Mouse (Mus musculus) adrenal gland, adult 18-20 months (tissue): ENCODE measurements around the gene Kmt2a. TPM values are rescaled to one million over a fixed set of nuclear protein-coding genes. Genes with fewer than 3 reads are reported as not detected.
A peak's percentile ranks its signal among the peaks of the same experiment; 100 is the strongest.

Experiments used
- DNase-seq, 2 experiments: peaks; one replicate each; pipeline ENCODE4 v3.0.0; 2021 to 2022; ENCODE audit warnings: low spot score in 2 of 2
- total RNA-seq, 2 experiments: library from RNA; stranded (reverse); gene quantifications; 1 replicate in 1 of 2; 2 replicates in 1 of 2; pipeline ENCODE4 v1.2.3; 2021

Kmt2a gene
- total RNA-seq, 2 experiments from 2014 or later, result 27.2 to 32.1 TPM

DNA sequence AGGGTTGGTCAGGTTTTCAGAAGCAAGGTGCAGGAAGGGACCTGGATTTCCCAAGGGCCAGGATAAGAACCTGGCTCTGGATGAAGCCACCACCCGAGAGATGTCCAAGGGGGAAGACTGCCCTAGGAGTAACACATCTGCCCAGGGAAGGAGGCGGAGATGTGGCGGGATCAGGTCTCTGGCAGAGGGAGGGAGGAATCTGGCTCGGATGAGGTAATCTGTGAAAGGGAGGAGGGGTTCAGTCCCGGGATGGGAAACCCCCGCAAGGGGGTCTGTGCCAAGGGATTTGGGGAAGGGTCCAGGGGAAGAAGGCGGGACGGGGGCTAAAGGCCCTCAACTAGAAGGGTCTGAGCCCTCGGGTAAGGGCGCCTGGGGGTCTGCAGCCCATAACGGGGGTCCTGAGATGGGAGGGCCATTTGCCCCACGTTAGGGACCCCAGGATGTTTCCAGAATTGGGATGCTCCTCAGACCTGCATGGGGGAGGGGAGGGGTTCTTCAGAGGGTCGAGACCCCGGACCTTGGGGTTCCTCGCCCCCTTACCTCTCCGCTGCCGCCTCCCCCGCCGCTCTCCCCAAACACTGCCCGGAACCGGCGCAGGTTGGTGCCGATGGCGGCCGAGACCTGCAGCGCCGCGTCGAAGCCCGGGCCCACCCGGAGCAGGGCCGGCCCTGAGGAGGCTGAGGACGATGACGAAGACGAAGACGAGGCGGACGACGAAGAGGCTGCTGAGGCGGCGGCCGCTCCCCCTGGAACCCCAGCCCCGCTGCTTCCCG is 601 bp downstream of the Kmt2a start:
- DNase-seq, result peak; percentile 28 to 30

DNA sequence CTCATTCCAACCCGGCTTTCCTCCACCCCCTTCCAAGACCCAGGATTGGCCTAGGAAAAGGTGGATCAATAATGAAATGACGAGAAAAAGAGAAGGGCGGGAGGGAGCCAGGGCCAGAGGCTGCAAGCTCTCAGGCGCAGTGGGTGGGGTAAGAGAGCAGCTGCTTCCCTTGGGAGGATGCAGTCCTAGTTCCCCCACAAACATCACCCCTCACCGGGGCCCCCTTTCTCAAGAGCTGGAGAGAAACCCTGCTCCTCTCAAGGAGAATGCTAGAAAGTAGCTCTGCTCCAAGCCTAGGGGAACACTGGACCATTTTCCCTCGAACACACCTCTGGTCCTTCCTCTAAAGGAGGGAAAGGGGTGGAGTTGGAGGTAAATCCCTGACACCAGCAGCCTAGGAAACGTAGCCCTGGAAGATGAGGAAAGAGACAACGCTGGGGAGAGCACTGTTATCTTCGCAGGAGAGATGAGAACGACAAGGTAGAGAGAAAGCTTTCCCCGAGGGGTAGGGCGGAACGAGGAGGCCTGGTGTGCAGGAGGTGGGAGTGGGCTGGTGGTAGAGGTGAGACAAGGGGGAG is 1.3 kb downstream of the Kmt2a start:
- no peak for DNase-seq

DNA sequence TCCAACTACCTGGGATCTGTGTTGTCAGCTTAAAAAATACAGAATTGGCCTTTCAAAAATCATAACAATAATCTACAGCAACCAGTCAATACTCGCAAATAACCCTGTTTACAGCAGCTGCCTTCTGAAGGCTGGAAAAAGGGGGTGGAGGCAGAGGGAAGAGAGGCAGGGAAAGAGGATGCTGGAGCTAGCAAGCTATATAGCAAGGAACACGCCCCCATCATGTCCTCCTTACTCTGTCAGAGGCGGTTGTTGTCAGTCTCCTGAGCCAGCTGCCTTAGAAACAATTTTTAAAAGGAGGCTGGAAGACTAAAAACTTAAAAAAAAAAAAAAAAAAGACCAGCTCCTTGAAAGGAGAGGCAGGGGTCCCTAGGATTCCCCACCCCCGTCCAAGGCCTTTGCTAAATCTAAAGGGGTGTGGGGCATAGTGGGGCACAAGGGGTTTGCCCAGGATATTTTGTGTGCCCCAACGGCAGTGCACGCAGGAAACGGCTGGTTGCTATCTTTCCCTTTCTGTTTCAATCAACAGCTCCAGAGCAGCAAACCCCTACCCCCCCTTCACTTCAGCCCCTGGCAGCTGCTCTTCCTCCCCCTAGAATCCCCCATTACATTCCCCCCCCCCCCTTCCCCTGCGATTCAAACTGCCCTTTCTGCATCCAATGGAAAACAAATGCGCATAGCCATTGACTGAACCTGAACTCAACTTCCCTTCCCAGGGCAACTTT is 2.2 kb downstream of the Kmt2a start:
- DNase-seq, result no peak

DNA sequence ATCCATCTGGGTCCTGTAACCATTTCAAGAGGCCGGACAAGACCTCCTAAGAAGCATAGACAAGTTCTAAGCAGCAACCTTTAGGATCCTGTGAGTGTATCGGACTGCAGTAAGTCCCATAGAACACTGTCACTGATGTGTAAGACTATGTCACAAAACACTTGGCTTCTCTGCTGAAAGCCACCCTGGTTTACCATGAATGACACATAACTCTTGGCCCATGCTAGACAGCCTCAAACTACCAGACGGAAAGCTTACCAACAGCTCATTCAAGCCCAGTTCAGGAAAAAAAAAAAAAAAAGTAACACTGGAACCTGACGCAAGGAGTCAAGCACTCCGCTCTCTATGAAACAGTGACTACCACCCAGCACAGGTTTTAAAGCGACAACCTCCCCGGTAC is 3.4 kb downstream of the Kmt2a start:
- DNase-seq, result no peak

DNA sequence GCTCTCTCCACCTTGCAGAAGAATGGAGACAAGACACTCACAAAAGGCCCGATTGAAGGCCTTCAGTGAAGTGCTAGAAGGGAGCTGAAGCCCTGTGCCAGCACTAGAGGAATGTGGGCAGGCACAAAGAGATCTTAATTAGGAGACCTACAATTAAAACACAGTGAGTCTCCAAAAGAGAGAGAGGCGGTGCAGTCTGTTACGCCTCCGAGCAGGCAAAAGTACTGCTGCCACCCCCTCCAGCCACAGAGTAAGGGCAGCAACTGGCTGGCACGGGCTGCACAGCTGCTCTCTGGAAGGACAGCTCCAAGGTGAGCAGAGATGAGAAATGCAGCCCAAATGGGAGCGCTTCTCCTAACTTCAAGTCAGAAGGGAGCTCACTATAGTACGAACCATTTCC is 5.6 kb downstream of the Kmt2a start:
- peak; percentile 28 to 45 for DNase-seq

DNA sequence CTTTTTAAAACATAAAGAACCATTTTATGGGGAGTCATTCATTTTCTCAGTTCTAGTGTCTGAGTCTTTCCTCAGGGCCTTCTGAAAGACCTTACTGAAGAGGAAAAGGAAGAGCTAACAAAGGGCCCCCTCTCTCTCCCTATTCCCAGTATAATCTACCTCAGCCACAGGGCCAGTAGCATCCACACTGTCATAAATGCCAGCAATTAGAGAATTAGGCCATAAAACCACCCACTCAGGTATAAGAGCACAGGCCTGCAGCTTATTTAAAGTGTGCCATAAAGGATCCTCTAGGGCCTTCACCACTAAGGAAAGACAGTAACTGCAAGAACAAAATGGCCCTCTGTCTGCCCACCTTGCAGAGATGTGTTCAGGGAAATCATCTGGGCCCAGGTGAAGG is 6.9 kb downstream of the Kmt2a start:
- no peak for DNase-seq

DNA sequence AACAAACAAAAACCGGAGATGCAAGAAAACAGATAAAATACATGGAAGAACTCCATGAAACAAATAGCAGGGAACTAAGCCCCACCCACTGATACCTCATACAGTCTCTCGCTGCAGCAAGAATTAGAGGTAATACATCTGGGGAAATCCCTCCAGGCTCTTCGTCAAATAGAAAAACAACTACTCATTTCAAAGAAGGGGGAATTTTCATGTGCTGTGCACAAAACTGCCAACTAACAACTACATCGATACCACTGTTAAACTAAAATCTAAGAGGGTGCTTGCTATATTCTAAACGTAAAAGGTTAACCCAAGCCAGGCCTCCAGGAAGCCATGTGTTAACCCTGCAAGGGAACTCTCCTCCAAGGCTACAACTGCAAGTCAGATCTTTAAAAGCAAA is 7.4 kb downstream of the Kmt2a start:
- no peak for DNase-seq

DNA sequence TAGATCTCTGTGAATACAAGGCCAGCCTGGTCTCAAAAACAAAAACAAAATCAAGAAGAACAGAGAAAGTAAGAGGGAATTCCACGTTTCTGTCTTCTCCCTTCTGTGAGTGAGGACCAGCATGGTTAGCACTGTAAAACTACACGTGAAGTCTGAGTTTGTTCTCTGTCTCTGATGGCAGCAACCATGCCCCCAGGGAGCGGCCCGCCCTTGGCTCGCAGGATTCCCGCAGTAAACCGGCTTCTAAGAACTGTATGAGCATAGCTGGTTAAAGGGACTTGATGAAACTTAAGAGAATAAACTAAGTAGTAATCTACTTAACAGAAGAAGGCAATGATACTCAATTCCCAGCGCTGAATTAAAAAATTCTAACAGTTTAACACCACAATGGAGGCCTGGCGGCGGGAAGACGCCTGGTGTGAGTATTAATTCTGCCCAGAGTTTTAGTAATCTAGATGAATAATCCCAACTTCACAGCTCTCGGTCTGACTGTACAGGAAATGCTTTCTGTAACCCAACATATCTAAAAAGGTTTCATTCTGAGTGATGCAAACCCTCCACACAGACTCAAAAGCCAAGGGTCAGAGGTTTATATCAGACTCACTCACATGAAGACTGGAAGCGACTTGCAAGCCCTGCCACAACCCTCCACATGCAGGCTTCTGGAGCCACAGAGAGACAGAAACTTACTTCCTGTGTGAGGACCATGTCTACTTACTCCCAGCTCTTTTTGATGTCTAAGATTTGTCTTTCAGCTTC is 12.6 kb downstream of the Kmt2a start:
- no peak for DNase-seq

DNA sequence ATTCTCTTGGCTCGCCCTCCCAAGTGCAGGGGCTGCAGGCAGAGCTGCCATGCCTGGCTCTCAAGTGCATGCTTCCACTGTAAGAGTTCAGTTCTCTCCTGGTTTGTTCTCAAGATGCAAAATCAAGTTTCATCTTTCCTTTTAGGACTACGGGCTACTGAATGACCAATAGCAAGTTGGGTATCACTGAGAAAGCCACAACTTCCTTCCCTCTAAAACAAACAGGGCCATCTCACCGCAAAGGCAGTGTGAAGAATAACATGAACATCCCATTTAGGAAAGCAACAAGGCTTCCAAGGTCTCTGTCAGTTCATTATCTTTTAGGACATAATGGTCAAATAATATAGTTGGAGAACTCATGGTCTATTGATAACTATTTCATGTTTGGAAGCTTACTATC is 13.4 kb downstream of the Kmt2a start:
- DNase-seq, result no peak

DNA sequence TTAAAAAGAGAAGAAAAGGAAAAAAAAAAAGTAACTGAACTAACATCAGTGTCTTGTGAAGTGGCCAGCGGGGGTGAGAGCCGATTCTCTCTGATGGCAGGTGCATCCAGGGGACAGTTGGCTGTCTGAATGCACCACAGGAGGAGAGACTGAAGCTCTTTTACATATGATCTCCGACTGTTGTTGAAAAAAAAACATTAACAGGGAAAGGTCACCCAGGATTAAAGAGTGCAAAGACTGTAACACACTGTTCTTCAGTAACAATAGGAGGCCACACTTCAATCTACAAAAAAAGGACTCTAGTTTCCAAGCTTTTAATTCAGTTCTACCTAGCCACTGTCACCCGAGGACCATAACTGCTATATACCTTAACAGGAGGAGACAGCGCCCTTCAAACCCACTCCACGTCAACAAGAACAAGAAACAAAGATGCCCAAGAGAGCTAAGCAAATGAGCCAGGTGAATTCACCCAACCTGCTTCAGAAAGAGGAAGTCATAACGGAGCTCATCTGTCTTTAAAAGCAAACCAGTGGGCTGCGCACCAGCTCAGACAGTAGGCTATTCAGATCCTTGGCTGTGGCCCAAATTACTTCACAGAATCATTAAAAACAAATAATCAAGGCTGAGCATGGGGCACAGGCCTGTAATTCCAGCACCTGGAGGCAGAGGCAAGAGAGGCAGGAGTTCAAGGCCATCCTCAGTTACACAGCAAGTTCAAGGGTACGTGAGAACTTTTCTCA is 14.4 kb downstream of the Kmt2a start:
- no peak for DNase-seq

DNA sequence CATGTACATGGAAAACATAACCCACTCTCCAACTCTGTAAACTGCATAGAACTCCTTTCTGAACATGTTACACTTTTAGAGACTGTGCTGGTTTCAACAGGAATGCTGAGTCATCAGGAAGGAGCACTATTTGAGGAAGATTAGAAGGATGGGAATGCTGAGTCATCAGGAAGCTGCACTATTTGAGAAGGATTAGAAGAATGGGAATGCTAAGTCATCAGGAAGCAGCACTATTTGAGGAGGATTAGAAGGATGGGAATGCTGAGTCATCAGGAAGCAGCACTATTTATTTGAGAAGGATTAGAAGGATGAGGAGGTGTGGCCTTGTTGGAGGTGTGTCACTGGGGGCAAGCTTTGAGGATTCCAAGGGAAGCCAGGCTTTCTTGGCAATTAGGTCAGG is 20.0 kb downstream of the Kmt2a start:
- no peak for DNase-seq

DNA sequence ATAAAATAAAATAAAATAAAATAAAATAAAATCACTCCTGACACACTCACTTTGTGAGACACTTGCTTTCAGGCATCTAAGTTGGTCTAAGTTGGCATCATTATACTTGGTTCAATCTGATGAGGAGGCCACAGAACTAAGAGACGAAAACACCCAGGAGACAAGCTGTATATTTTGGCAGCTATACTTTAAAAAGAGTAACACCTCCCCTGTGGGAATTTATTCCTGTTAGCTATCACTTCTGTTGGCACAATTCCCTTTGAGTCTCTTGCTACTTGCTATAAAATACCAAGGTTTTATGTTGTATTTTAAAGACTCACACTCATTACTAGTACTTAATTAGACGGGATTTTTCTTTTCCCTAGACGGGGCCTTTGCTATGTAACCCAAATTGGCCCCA is 22.4 kb downstream of the Kmt2a start:
- no peak for DNase-seq

DNA sequence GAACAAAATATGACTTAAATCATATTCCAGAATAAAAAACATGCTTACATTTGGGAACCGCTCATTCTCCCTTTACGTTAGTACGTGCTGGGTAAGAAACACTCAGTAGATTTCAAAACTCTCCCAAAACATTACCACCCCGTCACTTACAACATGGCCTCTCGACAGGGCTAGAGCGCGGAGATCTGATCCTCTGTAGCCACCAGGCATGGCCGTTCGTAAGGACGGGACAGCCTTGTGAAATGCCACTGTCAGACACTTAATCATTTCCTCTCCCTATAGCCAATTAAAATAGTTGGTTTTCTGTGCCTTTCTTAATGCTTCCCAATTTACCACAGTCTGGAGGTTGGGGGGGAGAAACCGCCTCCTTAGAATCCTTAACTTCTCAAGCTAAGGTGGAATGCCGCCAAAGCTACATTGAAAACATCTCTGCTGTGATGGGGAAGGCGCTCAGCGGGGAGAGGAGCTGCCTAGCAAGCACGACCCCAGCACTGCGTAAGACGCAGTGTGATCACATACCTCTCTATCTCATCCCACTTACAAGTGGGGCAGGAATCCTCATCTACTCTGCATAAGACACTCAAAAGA is 23.6 kb downstream of the Kmt2a start:
- DNase-seq, result no peak

DNA sequence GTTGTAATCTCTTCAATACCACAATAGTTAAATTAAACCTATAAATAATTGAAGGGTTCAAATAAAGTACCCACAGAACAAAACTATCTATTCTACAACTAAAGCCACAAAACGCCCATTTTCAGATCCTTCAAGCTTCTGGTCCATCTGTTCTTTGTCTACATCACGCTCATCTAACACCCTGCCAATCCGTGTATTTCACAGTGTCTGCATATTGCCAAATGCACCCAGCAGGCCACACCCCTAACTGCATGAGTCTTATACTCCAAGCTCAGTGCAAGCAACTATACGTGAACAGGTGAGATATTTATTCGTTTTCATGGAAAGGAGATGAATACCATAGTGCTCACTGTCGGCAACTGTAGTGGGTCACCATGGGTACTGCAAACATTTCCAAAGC is 25.9 kb downstream of the Kmt2a start:
- no peak for DNase-seq

DNA sequence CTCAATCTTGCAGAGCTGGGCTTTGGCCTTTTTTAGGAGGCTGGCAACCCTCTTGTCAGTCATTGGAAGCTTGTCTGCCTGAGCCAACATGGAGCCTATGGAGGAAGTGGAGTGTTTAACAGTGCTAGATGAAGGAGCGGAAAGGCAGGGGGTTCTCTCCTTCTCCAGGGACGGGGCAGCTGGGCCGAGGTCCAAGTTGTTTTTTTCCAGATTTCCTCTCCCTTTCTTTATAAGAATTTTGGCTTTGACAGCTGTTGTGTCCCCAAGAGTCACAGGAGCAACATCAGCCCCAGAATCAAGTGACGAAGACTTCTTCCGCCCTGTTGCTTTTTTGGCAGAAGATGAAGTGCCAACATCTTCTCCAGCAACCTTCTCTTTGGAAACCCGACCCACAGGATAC is 33.6 kb downstream of the Kmt2a start:
- DNase-seq, result no peak

DNA sequence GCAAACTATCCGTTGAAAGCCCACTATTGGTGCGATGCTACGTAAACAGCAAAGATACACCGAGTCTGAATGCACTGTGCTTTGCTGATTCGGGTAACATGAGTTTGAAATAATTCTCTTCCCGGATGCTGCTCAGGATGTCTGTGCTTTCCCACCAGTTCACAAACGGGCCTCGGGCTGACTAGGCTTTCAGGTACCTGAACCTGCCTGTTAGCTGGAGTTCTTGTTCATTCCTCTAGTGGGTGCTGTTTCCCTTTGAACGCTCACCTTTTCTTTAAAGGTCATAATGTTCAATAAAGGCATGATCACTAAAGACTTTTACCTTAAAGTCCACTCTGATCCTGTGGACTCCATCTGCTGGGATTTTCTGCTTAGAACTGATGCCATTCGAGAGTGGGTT is 39.9 kb downstream of the Kmt2a start:
- no peak for DNase-seq

DNA sequence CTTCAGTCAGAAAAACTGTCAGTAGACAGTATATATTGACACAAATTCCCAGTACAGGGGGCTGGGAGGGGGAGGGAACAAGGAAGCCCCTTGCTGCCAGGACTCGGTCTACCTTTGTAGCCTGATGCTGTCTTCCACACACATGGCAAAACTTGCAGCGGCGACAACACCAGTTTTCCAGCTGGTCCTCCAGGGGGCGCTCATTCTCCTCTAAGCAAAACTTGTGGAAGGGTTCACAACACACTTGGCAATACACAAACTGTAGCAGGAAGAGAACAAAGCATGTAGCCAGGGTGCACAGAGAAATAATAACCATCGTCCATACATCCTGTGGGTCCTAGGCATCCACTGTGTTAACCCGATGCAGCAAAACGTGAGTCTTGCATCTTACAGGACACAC is 44.7 kb downstream of the Kmt2a start:
- DNase-seq, result peak; percentile 75 to 77

DNA sequence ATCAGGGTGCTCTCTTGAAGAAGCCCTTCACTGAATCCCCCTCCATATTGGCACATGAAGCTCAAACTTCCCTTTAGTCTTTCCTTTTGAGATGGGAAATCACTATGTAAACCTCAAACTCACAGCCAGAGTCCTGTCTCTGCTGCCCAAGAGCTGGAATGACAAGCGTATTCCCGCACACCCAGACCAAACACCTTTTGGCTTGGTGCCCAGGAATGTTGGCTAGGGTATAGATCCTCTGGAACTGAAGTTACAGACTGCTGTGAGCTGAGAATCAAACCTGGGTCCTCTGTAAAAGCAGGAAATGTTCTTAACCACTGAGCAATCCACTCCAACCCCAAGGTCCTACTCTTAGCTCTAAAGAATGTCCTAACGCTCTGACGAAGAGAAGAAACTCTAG is 48.7 kb downstream of the Kmt2a start:
- DNase-seq, result no peak

DNA sequence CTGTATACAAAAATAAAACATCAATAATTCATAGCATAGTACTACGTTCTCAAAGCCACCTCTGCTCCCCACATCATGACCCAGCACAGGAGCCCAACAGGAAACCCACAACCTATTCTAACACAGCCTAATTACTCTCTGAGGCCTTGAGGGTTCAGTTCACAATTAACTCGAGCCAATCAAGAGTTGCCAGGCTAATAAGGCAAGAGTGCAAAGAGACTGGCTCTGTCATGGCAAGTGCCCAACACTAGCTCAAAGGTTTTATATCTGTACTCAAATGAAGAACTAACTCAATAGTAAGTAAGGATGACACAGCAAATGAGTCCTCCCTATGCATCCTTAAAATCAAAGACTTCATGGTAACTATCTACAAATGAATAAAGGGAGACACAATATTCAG is 50.6 kb downstream of the Kmt2a start:
- no peak for DNase-seq

DNA sequence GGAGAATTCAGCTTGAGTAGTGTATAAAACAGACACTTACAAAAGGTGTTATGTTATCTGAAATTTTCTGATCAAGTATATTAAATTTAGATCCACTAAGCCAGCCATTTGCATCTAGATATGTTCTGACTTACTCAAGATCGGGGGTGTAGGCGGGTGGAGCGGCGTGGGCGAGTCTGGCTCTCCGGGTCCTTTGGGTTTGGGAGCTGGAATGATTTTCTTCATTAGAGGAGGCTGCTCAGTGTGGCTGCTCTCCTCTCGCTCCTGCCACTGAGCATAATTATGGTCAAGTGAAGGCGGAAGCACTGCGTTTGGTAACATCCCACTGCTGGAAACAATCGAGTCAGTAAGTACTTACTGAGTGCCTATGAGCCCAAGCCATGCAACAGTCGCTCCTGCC is 52.2 kb downstream of the Kmt2a start:
- no peak for DNase-seq

DNA sequence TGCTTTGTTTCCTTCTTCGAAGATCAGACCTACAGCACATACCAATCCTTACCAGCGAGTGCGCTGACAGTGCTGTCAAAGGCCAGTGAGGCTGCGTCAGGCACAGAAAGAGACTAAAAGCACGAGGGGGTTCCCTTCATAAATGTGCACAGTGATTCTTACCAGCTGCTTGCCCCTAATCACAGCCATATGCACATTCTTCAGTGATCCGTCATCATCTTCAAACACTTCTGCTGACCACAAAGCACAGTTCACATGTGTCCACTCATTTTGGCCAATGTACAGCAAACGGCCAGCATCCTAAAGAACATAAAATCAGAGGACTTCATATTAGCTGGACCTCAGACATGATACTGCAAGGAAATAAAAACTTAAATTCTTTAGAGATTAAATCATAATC is 54.4 kb downstream of the Kmt2a start:
- DNase-seq, result no peak
